Mouse (Mus musculus) midbrain, embryonic 12.5 days (tissue): Measurements from ENCODE around the gene Capn15. TPM values are rescaled to one million over a fixed set of nuclear protein-coding genes. Genes with fewer than 3 reads are reported as not detected.
A peak's percentile ranks its signal among the peaks of the same experiment; 100 is the strongest.

Experiments
- ATAC-seq: fragments of 200-750 bp; cut with Nextera tagmentation; 2 replicates; pipeline ENCODE4 v1.8.0; 2017; ENCODE audit warnings: low read depth, moderate TSS enrichment, moderate library complexity; ENCODE audit not compliant: low FRiP score
- H3K27ac ChIP-seq: fragments of 300-500 bp; sonication (generic); replicated peaks from 2 replicates; pipeline ENCODE4 v1.5.1; 2016; ENCODE audit warnings: mild to moderate bottlenecking
- H3K27me3 ChIP-seq: fragments of 300-500 bp; sonication (generic); 2 replicates; pipeline ENCODE4 v1.6.1; 2016; ENCODE audit warnings: mild to moderate bottlenecking
- H3K36me3 ChIP-seq: fragments of 300-500 bp; sonication (generic); 2 replicates; pipeline ENCODE4 v1.6.1; 2016
- H3K4me1 ChIP-seq: fragments of 300-500 bp; sonication (generic); 2 replicates; pipeline ENCODE4 v1.6.1; 2016
- H3K4me2 ChIP-seq: fragments of 300-500 bp; sonication (generic); replicated peaks from 2 replicates; pipeline ENCODE4 v1.6.1; 2016; ENCODE audit warnings: mild to moderate bottlenecking, moderate library complexity
- H3K4me3 ChIP-seq: fragments of 300-500 bp; sonication (generic); 2 replicates; pipeline ENCODE4 v1.5.1; 2016; ENCODE audit warnings: mild to moderate bottlenecking
- H3K9ac ChIP-seq: fragments of 300-500 bp; sonication (generic); replicated peaks from 2 replicates; pipeline ENCODE4 v1.6.1; 2016; ENCODE audit warnings: mild to moderate bottlenecking, moderate library complexity
- H3K9me3 ChIP-seq: fragments of 300-500 bp; sonication (generic); 2 replicates; pipeline ENCODE4 v1.6.1; 2016; ENCODE audit warnings: mild to moderate bottlenecking
- WGBS: fragments of 180-500 bp; shearing (Covaris S2); methylation state at CpG from one replicate; pipeline ENCODE4 v1.1.7; 2016; 5-methylcytosine and 5-hydroxymethylcytosine counted together
- polyA plus RNA-seq: library from polyadenylated mRNA; unstranded; fragments of >200 nt; fragmentation: Nextera tagmentation; extraction: Ambion mirVana; gene quantifications from 2 replicates; pipeline ENCODE4 v1.2.1, GENCODE M21; 2016

Capn15 gene
- polyA plus RNA-seq, 1 experiment from 2014 or later: 30.4 TPM

- 93% methylated on average over 7 of the region's 7 CpGs for WGBS
- H3K36me3 ChIP-seq: peaks cover 54% of the 10 kb centered on the region
- ATAC-seq: no peak
Measured at GRCm38 (mm10) chr17:25962413-25962905, 23.1 kb downstream of the Capn15 start.

GRCm38 (mm10) chr17:25961566-25961965 lies 24.0 kb downstream of the Capn15 start:
- Histone ChIP-seq H3K4me3 (no peak overlapping the region), H3K9ac (no peak overlapping the region), H3K27ac (no peak overlapping the region), H3K27me3 (no peaks in the 10 kb centered on the region), H3K36me3 (peaks cover 57% of the 10 kb centered on the region), H3K9me3 (no peaks in the 10 kb centered on the region), H3K4me2 (no peak overlapping the region), H3K4me1 (no peaks in the 10 kb centered on the region)
- no peak for ATAC-seq
- 92% methylated on average over 5 of the region's 5 CpGs for WGBS

More at GRCm38 (mm10) chr17:25962413-25962905, 23.1 kb downstream of the Capn15 start:
- H3K4me3 ChIP-seq: no peak overlapping the region
- no peaks in the 10 kb centered on the region for H3K27me3 ChIP-seq
- H3K27ac ChIP-seq: no peak overlapping the region
- no peaks in the 10 kb centered on the region for H3K4me1 ChIP-seq
- no peak overlapping the region for H3K4me2 ChIP-seq
- no peaks in the 10 kb centered on the region for H3K9me3 ChIP-seq
- H3K9ac ChIP-seq: no peak overlapping the region

GRCm38 (mm10) chr17:25959630-25960467 lies 25.7 kb downstream of the Capn15 start:
- H3K27ac ChIP-seq: no peak overlapping the region
- no peak for ATAC-seq
- peaks cover 55% of the 10 kb centered on the region for H3K36me3 ChIP-seq
- no peaks in the 10 kb centered on the region for H3K9me3 ChIP-seq
- H3K4me3 ChIP-seq: no peak overlapping the region
- H3K27me3 ChIP-seq: no peaks in the 10 kb centered on the region; the same call in 1 of the 2 replicates
- no peak overlapping the region for H3K4me2 ChIP-seq
- no peak overlapping the region for H3K9ac ChIP-seq
- 93% methylated on average over 23 of the region's 23 CpGs for WGBS
- no peaks in the 10 kb centered on the region for H3K4me1 ChIP-seq

GRCm38 (mm10) chr17:25958771-25959494 lies 26.7 kb downstream of the Capn15 start:
- 96% methylated on average over 11 of the region's 11 CpGs for WGBS
- ATAC-seq: no peak
- H3K36me3 ChIP-seq: peaks cover 46% of the 10 kb centered on the region

GRCm38 (mm10) chr17:25957586-25958051 lies 28.0 kb downstream of the Capn15 start:
- Histone ChIP-seq H3K4me1 (no peaks in the 10 kb centered on the region), H3K36me3 (peaks cover 41% of the 10 kb centered on the region), H3K27me3 (peaks cover 15% of the 10 kb centered on the region), H3K4me3 (no peak overlapping the region), H3K4me2 (no peak overlapping the region), H3K9me3 (no peaks in the 10 kb centered on the region), H3K27ac (no peak overlapping the region), H3K9ac (no peak overlapping the region)
- WGBS: 86% methylated on average over 14 of the region's 14 CpGs
- no peak for ATAC-seq

More at GRCm38 (mm10) chr17:25958771-25959494, 26.7 kb downstream of the Capn15 start:
- no peak overlapping the region for H3K9ac ChIP-seq
- no peak overlapping the region for H3K4me3 ChIP-seq
- H3K9me3 ChIP-seq: no peaks in the 10 kb centered on the region
- H3K27me3 ChIP-seq: peaks cover 3% of the 10 kb centered on the region
- no peaks in the 10 kb centered on the region for H3K4me1 ChIP-seq
- H3K27ac ChIP-seq: no peak overlapping the region
- H3K4me2 ChIP-seq: no peak overlapping the region

GRCm38 (mm10) chr17:25956631-25957030 lies 29.0 kb downstream of the Capn15 start:
- Histone ChIP-seq H3K9me3 (no peaks in the 10 kb centered on the region), H3K4me2 (no peak overlapping the region), H3K9ac (no peak overlapping the region), H3K4me1 (peaks cover 5% of the 10 kb centered on the region), H3K36me3 (peaks cover 40% of the 10 kb centered on the region), H3K27ac (no peak overlapping the region), H3K27me3 (peaks cover 24% of the 10 kb centered on the region), H3K4me3 (no peak overlapping the region)
- ATAC-seq: no peak
- WGBS: 86% methylated on average over 7 of the region's 7 CpGs

GRCm38 (mm10) chr17:25956201-25956600 lies 29.4 kb downstream of the Capn15 start:
- 82% methylated on average over 7 of the region's 7 CpGs for WGBS
- H3K9me3 ChIP-seq: no peaks in the 10 kb centered on the region
- H3K27ac ChIP-seq: no peak overlapping the region
- H3K36me3 ChIP-seq: peaks cover 35% of the 10 kb centered on the region
- peak overlapping the region; percentile 16; the same call in 1 of the 2 replicates for H3K9ac ChIP-seq
- no peak overlapping the region for H3K4me2 ChIP-seq
- no peak for ATAC-seq
- H3K4me3 ChIP-seq: no peak overlapping the region
- peaks cover 8% of the 10 kb centered on the region for H3K4me1 ChIP-seq
- peaks cover 29% of the 10 kb centered on the region for H3K27me3 ChIP-seq

- 74% methylated on average over 3 of the region's 3 CpGs for WGBS
- ATAC-seq: no peak
Measured at GRCm38 (mm10) chr17:25955736-25956135, 29.9 kb downstream of the Capn15 start.

GRCm38 (mm10) chr17:25954671-25955070 lies 30.9 kb downstream of the Capn15 start:
- Histone ChIP-seq H3K27ac (no peak overlapping the region), H3K4me1 (peaks cover 8% of the 10 kb centered on the region), H3K27me3 (peaks cover 44% of the 10 kb centered on the region), H3K9ac (no peak overlapping the region), H3K4me3 (no peak overlapping the region), H3K36me3 (peaks cover 21% of the 10 kb centered on the region; the same call in 1 of the 2 replicates), H3K9me3 (no peaks in the 10 kb centered on the region), H3K4me2 (no peak overlapping the region)
- no peak for ATAC-seq
- WGBS: 100% methylated on average over 1 of the region's 2 CpGs

More at GRCm38 (mm10) chr17:25955736-25956135, 29.9 kb downstream of the Capn15 start:
- peaks cover 31% of the 10 kb centered on the region for H3K36me3 ChIP-seq
- peaks cover 33% of the 10 kb centered on the region for H3K27me3 ChIP-seq
- peak overlapping the region; percentile 16; the same call in 1 of the 2 replicates for H3K9ac ChIP-seq
- no peak overlapping the region for H3K4me2 ChIP-seq
- H3K27ac ChIP-seq: no peak overlapping the region
- peaks cover 8% of the 10 kb centered on the region for H3K4me1 ChIP-seq
- H3K9me3 ChIP-seq: no peaks in the 10 kb centered on the region
- no peak overlapping the region for H3K4me3 ChIP-seq

GRCm38 (mm10) chr17:25953161-25953560 lies 32.4 kb downstream of the Capn15 start:
- WGBS: 78% methylated on average over 5 of the region's 5 CpGs
- Histone ChIP-seq H3K9me3 (no peaks in the 10 kb centered on the region), H3K9ac (no peak overlapping the region), H3K27ac (no peak overlapping the region), H3K36me3 (0 out of 2 replicates have a peak, but pooled peaks cover 10% of the 10 kb centered on the region), H3K27me3 (peaks cover 46% of the 10 kb centered on the region), H3K4me3 (no peak overlapping the region), H3K4me1 (peaks cover 8% of the 10 kb centered on the region), H3K4me2 (no peak overlapping the region)
- ATAC-seq: no peak

- H3K4me2 ChIP-seq: peak within 1 kb of the TSS; percentile 43
- no peak within 1 kb of the TSS for H3K9ac ChIP-seq
- under 1% methylated on average over 58 of the region's 58 CpGs for WGBS
- no peaks in the 10 kb centered on the region for H3K9me3 ChIP-seq
- peak within 1 kb of the TSS; percentile 32 for H3K4me3 ChIP-seq
- ATAC-seq: no peak
- no peak within 1 kb of the TSS for H3K27ac ChIP-seq
- no peaks in the 10 kb centered on the region for H3K36me3 ChIP-seq
- H3K4me1 ChIP-seq: peaks cover 8% of the 10 kb centered on the region
- H3K27me3 ChIP-seq: peaks cover 46% of the 10 kb centered on the region
Measured at GRCm38 (mm10) chr17:25951803-25952623, 33.6 kb downstream of the Capn15 start, which contains the start of gene A930017K11Rik. A930017K11Rik (minus strand) TSS chr17:25952565.
